Mouse (Mus musculus) lung, embryonic 14.5 days (tissue): ENCODE measurements at regions not wholly inside any gene's neighbourhood (a gene's known extent, or its start where the extent isn't known, plus 50 kb on each side); places are given as distances from the start of the nearest gene placed in this dataset.

Experiments
- ATAC-seq: fragments of 200-750 bp; cut with Nextera tagmentation; 2 replicates; pipeline ENCODE4 v1.8.0; 2017; ENCODE audit warnings: mild to moderate bottlenecking, moderate TSS enrichment, moderate library complexity; ENCODE audit not compliant: insufficient read depth
- DNase-seq: peaks from one replicate; pipeline ENCODE4 v3.0.0-alpha.2; 2015
- H3K27ac ChIP-seq: fragments of 300-500 bp; sonication (generic); 2 replicates; pipeline ENCODE4 v1.5.1; 2014; ENCODE audit warnings: low read depth, mild to moderate bottlenecking, moderate library complexity
- H3K27me3 ChIP-seq: fragments of 300-500 bp; sonication (generic); 2 replicates; pipeline ENCODE4 v1.6.1; 2014; ENCODE audit warnings: low read length, control low read depth; ENCODE audit not compliant: insufficient read depth
- H3K36me3 ChIP-seq: fragments of 300-500 bp; sonication (generic); 2 replicates; pipeline ENCODE4 v1.6.1; 2014; ENCODE audit warnings: control low read depth; ENCODE audit not compliant: insufficient read depth
- H3K4me1 ChIP-seq: fragments of 300-500 bp; sonication (generic); 2 replicates; pipeline ENCODE4 v1.6.1; 2014; ENCODE audit warnings: antibody characterized with exemption, control low read depth; ENCODE audit not compliant: insufficient read depth
- H3K4me2 ChIP-seq: fragments of 300-500 bp; sonication (generic); 2 replicates; pipeline ENCODE4 v1.6.1; 2014; ENCODE audit warnings: mild to moderate bottlenecking
- H3K4me3 ChIP-seq: fragments of 300-500 bp; sonication (generic); 2 replicates; pipeline ENCODE4 v1.5.1; 2014; ENCODE audit warnings: low read depth, low read length
- H3K9ac ChIP-seq: fragments of 300-500 bp; sonication (generic); 2 replicates; pipeline ENCODE4 v1.6.1; 2014
- H3K9me3 ChIP-seq: fragments of 300-500 bp; sonication (generic); 2 replicates; pipeline ENCODE4 v1.6.1; 2016; ENCODE audit warnings: low read depth, low read length, control low read depth
- CTCF ChIP-seq: IDR thresholded peaks from 2 replicates; pipeline ENCODE4 v1.5.1; 2016; ENCODE audit warnings: antibody characterized with exemption, low read depth
- WGBS: fragments of 180-500 bp; shearing (Covaris S2); extraction: QIAGEN DNeasy Blood & Tissue Kit; methylation state at CpG from one replicate; pipeline ENCODE4 v1.1.7; 2014; 5-methylcytosine and 5-hydroxymethylcytosine counted together

GRCm38 (mm10) chr1:39122316-39123015 lies 71.1 kb upstream of the Npas2 start:
- WGBS = 52% methylated on average over 8 of the region's 8 CpGs
- H3K9ac ChIP-seq = no peak overlapping the region
- DNase-seq (no peak), ATAC-seq (no peak)
- no peak for TF ChIP-seq CTCF
- no peaks in the 10 kb centered on the region for H3K4me1 ChIP-seq
- H3K27me3 ChIP-seq = no peaks in the 10 kb centered on the region
- no peak overlapping the region for H3K4me3 ChIP-seq
- no peak overlapping the region for H3K4me2 ChIP-seq
- H3K9me3 ChIP-seq = no peaks in the 10 kb centered on the region
- H3K36me3 ChIP-seq = no peaks in the 10 kb centered on the region
- no peak overlapping the region for H3K27ac ChIP-seq

DNA sequence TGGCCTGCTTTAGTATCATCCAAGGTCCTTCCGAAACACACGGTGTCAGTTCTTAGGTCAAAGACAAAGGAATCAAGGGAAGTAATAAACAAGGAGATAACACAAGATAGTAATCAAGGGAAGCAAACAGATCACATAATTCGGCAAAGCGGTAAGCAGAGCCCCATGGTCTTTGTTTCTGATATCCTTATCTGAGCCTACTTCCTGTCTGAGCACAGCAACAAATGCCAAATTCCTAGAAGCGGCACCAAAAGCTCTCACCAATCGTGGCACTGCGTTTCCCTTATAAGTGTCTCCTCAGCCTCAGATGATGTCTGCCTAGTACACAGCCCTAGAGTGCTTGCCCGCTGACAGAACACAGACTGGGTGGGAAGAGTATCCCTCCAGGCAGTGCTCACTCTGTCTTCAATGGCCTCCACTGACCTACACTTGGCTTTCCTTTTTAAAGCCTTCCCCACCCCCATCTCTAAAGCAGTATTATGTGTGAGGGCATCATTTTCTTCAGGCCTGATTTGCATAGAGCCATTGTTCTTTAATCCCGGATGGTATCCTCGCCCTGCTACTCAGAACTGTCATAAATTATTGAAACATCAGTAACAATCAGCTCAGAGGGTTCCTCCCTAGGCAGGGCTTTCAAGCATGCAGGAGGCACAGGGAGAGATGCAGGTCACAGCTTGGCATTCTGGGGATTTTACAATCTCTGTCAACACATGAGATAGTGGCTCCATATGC lies 70.3 kb upstream of the Npas2 start:
- no peaks in the 10 kb centered on the region for H3K27me3 ChIP-seq
- H3K4me3 ChIP-seq = no peak overlapping the region
- 29% methylated on average over 10 of the region's 10 CpGs for WGBS
- H3K36me3 ChIP-seq = no peaks in the 10 kb centered on the region
- DNase-seq (peak; percentile 4), ATAC-seq (no peak)
- no peak overlapping the region for H3K27ac ChIP-seq
- H3K9me3 ChIP-seq = no peaks in the 10 kb centered on the region
- no peaks in the 10 kb centered on the region for H3K4me1 ChIP-seq
- no peak overlapping the region for H3K9ac ChIP-seq
- no peak for TF ChIP-seq CTCF
- no peak overlapping the region for H3K4me2 ChIP-seq

DNA sequence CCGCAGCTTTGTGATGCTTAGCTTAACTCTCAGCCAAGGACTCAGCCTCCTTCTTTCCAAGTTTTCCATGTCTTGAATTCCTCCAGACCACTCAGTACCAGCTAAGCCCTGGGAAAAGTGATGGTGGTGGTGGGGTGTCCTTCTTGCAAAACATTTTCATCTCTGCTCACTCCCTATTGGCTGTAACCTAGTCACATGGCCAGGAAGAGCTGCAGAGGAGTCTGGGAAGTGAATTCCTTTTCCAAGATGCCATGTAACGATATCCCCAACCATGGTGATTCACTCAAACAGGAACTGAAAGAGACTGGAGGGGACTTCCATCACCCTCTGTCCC lies 69.8 kb upstream of the Npas2 start:
- 70% methylated on average over 2 of the region's 2 CpGs for WGBS
- Histone ChIP-seq H3K4me2 (no peak overlapping the region), H3K27ac (no peak overlapping the region), H3K9ac (no peak overlapping the region), H3K36me3 (no peaks in the 10 kb centered on the region), H3K4me3 (no peak overlapping the region), H3K9me3 (no peaks in the 10 kb centered on the region), H3K4me1 (no peaks in the 10 kb centered on the region), H3K27me3 (no peaks in the 10 kb centered on the region)
- no peak for TF ChIP-seq CTCF
- no peak for DNase-seq
- no peak for ATAC-seq

GRCm38 (mm10) chr1:39134521-39134920 lies 59.0 kb upstream of the Npas2 start:
- WGBS = 57% methylated on average over 2 of the region's 2 CpGs
- Histone ChIP-seq H3K9ac (no peak overlapping the region), H3K27me3 (no peaks in the 10 kb centered on the region), H3K4me2 (no peak overlapping the region), H3K36me3 (no peaks in the 10 kb centered on the region), H3K4me3 (no peak overlapping the region), H3K27ac (no peak overlapping the region), H3K4me1 (no peaks in the 10 kb centered on the region), H3K9me3 (no peaks in the 10 kb centered on the region)
- DNase-seq (peak; percentile 12), ATAC-seq (no peak)
- no peak for TF ChIP-seq CTCF

- H3K4me3 ChIP-seq = no peak overlapping the region
- TF ChIP-seq CTCF = no peak
- H3K4me2 ChIP-seq = no peak overlapping the region
- H3K36me3 ChIP-seq = no peaks in the 10 kb centered on the region
- 79% methylated on average over 2 of the region's 2 CpGs for WGBS
- no peak for DNase-seq
- no peak overlapping the region for H3K9ac ChIP-seq
- H3K9me3 ChIP-seq = no peaks in the 10 kb centered on the region
- H3K4me1 ChIP-seq = no peaks in the 10 kb centered on the region
- no peak overlapping the region for H3K27ac ChIP-seq
- no peaks in the 10 kb centered on the region for H3K27me3 ChIP-seq
- ATAC-seq = no peak
Measured at GRCm38 (mm10) chr1:39143054-39143453, 50.5 kb upstream of the Npas2 start.

GRCm38 (mm10) chr1:39143626-39144025 lies 49.9 kb upstream of the Npas2 start:
- Histone ChIP-seq H3K9me3 (no peaks in the 10 kb centered on the region), H3K27me3 (no peaks in the 10 kb centered on the region), H3K9ac (no peak overlapping the region), H3K4me2 (no peak overlapping the region), H3K27ac (no peak overlapping the region), H3K4me3 (no peak overlapping the region), H3K36me3 (no peaks in the 10 kb centered on the region), H3K4me1 (no peaks in the 10 kb centered on the region)
- WGBS = 84% methylated on average over 5 of the region's 5 CpGs
- DNase-seq (no peak), ATAC-seq (no peak)
- no peak for TF ChIP-seq CTCF
